Mouse (Mus musculus) liver, adult 2 months (tissue): ENCODE measurements around the gene Agpat2.

Experiments
- CTCF ChIP-seq: fragments of 200-500 bp; IDR thresholded peaks from 2 replicates; pipeline ENCODE4 v1.5.1; 2011; ENCODE audit warnings: low read depth, low read length, control low read depth
- POLR2A ChIP-seq: fragments of 200-500 bp; IDR thresholded peaks from 2 replicates; pipeline ENCODE4 v1.6.1; 2011; ENCODE audit warnings: low read length, control low read depth; ENCODE audit not compliant: insufficient read depth; ENCODE audit errors: extremely low read depth

GRCm38 (mm10) chr2:26552066-26552465 lies 52.2 kb downstream of the Agpat2 start:
- TF ChIP-seq POLR2A = no peak
- TF ChIP-seq CTCF = no peak
